Mouse (Mus musculus): ENCODE measurements around the gene Nmi. TPM values are rescaled to one million over a fixed set of nuclear protein-coding genes. Genes with fewer than 3 reads are reported as not detected.

Nmi gene
- polyA plus RNA-seq, 1 experiment from 2014 or later, result 10.6 TPM

DNA sequence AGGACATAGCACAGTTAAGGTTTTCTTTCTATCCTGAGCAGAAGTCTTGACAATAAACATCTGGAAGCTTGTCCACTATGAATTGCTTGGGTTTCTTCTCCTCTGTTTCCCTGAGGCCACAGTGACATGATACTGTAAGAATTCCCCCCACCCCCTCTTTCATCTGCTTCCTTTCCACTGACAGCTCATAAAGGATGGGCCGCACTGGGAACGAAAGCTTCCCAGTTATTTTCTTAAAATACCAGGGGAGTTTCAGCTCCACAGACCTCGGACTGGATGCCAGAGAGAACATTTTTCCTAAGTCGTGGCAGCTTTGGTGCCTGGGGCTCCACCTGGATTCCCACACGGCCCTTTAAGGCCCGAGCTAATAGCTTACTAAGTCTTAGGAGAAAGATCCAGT lies 60.6 kb downstream of the Nmi start:
- DNase-seq (no peak), ATAC-seq (ENCODE audit: low read depth) (no peak)
- Histone ChIP-seq H3K27ac (no peak overlapping the region), H3K9ac (no peak overlapping the region), H3K4me2 (no peak overlapping the region), H3K4me3 (replicated peaks) (no peak overlapping the region), H3K27me3 (no peaks in the 10 kb centered on the region), H3K4me1 (replicated peaks) (no peaks in the 10 kb centered on the region), H3K36me3 (no peaks in the 10 kb centered on the region), H3K9me3 (replicated peaks) (no peaks in the 10 kb centered on the region)
- 38% methylated on average over 6 of the region's 6 CpGs for WGBS (ENCODE audit: insufficient replicate concordance)

DNA sequence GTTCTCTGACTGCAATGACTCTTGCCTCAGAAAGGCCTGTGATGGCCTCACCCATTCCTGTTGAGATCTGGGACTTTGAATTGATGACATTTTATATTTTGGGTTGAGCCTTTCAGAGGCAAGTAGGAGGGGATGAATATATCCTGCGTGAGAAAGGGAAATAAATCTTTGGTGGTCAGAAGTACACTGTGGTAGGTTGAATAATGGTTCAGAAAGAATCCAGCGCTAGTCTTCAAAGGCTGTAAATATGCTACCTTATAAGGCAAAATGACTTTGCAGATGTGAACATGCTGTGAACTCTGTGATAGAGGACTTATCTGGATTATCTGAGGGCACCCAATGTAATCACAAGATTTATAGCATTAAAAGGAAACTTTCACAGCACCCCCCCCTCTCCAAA lies 61.4 kb downstream of the Nmi start:
- Histone ChIP-seq H3K4me2 (no peak overlapping the region), H3K9ac (no peak overlapping the region), H3K4me3 (replicated peaks) (no peak overlapping the region), H3K9me3 (replicated peaks) (no peaks in the 10 kb centered on the region), H3K27me3 (no peaks in the 10 kb centered on the region), H3K27ac (no peak overlapping the region), H3K4me1 (replicated peaks) (no peaks in the 10 kb centered on the region), H3K36me3 (no peaks in the 10 kb centered on the region)
- 67% methylated on average over 2 of the region's 2 CpGs for WGBS (ENCODE audit: insufficient replicate concordance)
- DNase-seq, result no peak
- no peak for ATAC-seq (ENCODE audit: low read depth)

DNA sequence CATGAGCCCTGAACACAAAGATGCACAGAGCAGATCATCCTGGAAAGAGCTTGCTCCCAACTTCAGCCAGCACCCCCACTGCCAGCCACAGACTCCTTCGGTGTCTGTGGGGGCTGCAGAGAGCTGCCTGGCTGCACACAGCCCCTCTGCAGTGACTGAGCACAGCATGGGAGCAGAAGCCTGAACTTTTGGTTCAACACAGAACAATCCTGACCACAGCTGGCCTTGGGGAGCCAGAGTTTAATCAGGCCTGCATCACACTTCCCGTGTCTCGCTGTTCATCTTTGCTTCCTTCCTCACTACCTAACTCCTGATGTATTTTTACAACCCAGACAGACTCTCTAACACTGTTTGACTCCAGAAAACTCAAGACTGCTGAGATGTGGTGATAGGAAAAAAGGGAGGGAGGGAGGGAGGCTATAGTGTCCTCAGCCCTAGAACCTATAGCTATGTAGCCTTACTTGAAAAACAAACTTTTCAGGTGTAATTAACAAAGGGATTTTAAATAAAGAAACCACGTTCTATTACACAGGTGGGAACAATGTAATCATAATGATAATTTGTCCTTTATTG lies 65.7 kb downstream of the Nmi start:
- H3K36me3 ChIP-seq, result no peaks in the 10 kb centered on the region
- H3K27me3 ChIP-seq, result no peaks in the 10 kb centered on the region
- H3K4me1 ChIP-seq (replicated peaks), result no peaks in the 10 kb centered on the region
- H3K9ac ChIP-seq, result no peak overlapping the region
- H3K4me2 ChIP-seq, result no peak overlapping the region
- no peak overlapping the region for H3K4me3 ChIP-seq (replicated peaks)
- H3K9me3 ChIP-seq (replicated peaks), result no peaks in the 10 kb centered on the region
- 20% methylated on average over 4 of the region's 4 CpGs for WGBS (ENCODE audit: insufficient replicate concordance)
- no peak overlapping the region for H3K27ac ChIP-seq
- ATAC-seq (ENCODE audit: low read depth) (no peak), DNase-seq (no peak)

DNA sequence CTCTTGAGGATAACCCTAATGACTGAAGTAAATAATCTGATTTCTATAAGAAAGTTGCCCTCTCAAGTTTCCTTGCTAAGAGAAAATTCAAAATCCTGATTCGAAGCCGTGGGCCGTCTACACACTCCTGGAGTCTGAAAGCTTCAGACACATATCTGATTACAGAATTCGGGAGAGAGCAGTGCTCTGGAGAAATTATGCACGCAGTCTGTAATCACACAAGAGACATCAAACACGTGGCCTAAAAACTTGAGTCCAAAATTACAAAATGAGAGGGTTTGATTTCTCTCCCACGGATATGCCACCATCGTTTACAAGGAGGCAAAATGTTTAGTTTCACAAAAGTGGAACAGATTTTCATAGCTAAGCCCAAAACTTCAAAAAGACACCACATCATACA lies 67.7 kb downstream of the Nmi start:
- H3K4me3 ChIP-seq (replicated peaks), result no peak overlapping the region
- 80% methylated on average over 8 of the region's 8 CpGs for WGBS (ENCODE audit: insufficient replicate concordance)

More for the DNA sequence above, 67.7 kb downstream of the Nmi start:
- ATAC-seq (ENCODE audit: low read depth) (no peak), DNase-seq (no peak)
- H3K36me3 ChIP-seq, result no peaks in the 10 kb centered on the region
- H3K9me3 ChIP-seq (replicated peaks), result no peaks in the 10 kb centered on the region
- H3K4me2 ChIP-seq, result no peak overlapping the region
- no peak overlapping the region for H3K27ac ChIP-seq
- H3K9ac ChIP-seq, result no peak overlapping the region
- H3K27me3 ChIP-seq, result no peaks in the 10 kb centered on the region
- H3K4me1 ChIP-seq (replicated peaks), result no peaks in the 10 kb centered on the region

Other genes starting within 250 kb of the Nmi start
- 23.4 and 29.3 TPM in 2 replicates for gene Rbm43, start 38.3 kb downstream of the Nmi start, polyA plus RNA-seq (2015; fragmentation: Nextera tagmentation; extraction: Ambion mirVana)
- gene Tnfaip6, start 64.5 kb upstream of the Nmi start, polyA plus RNA-seq (2015; fragmentation: Nextera tagmentation; extraction: Ambion mirVana), result 0.38 and 0.43 TPM in 2 replicates
- gene Rif1, start 99.3 kb upstream of the Nmi start, polyA plus RNA-seq (2015; fragmentation: Nextera tagmentation; extraction: Ambion mirVana), result 17.5 and 21.3 TPM in 2 replicates

Data from liver, embryonic 13.5 days (tissue).